Comparison of ENCODE assay signal across 8 mouse cellular contexts in the genomic region with DNA sequence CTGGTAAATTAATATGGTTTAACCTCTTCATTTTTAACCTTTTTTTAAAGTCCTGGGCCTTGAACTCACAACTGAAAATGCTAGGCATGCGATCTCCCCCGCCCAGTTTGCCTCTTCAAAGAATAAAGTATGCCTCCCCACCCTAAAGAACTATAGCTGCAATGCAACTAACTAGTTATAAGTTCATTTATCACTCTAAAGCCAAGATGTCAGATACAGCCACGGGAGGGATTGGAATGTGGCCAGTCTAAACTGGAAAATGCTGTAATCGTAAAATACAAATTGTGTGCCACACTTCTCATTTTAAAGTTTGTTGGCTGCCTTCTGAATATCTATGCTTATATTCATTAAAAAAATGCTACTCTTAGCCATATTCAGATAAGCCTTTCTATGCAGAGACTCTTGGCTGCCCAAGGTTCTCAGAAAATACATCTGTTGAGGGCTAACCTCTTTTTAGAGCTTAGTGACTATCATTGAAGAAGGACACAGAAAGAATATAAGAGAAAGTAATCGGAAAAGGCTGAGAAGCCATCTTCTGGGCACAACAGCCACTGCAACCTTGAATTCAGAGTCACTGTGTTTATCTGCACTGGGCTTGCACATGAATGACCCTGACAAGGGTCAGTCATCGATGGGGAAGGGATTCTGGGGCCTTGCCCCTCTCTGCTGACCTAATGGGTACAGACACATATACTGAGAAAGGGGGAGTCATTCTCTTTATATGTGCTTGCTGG. TPM values are rescaled to one million over a fixed set of nuclear protein-coding genes. Genes with fewer than 3 reads are reported as not detected.
DNase-seq lines count a peak whose midpoint lies in the region; ATAC-seq and TF ChIP-seq lines count a peak whose summit lies in the region.

No protein-coding gene starts in this region.

- TF ChIP-seq CTCF in layer of hippocampus, adult 2 months (conservative IDR thresholded peaks at IDR 0.05), result peak; percentile 40

- WGBS in hindbrain, embryonic 12.5 days, result 53% methylated on average over 6 of the region's 6 CpGs
- WGBS in midbrain, embryonic 14.5 days, result 64% methylated on average over 6 of the region's 6 CpGs

- no peak for DNase-seq in layer of hippocampus, adult 2 months (ENCODE audit: low spot score in 2 of 2)
- DNase-seq in layer of hippocampus, postnatal 36 days, result no peak
- DNase-seq in brain, adult 2 months (ENCODE audit: low read depth, low spot score), result peak; percentile 15
- DNase-seq in midbrain, embryonic 14.5 days, result peak; percentile 30
- DNase-seq in retina, postnatal 1 day, result no peak
- DNase-seq in thymus, postnatal 4 days, result no peak
- no peak for DNase-seq in right cerebral cortex, adult 18-20 months

- peaks cover 25% of the 10 kb centered on the region for H3K36me3 ChIP-seq in hindbrain, embryonic 12.5 days
- peaks cover 25% of the 10 kb centered on the region for H3K36me3 ChIP-seq in midbrain, embryonic 14.5 days (ENCODE audit: control insufficient read depth, insufficient read depth, low read length)

- no peaks in the 10 kb centered on the region for H3K27me3 ChIP-seq in hindbrain, embryonic 12.5 days
- H3K27me3 ChIP-seq in midbrain, embryonic 14.5 days (ENCODE audit: control insufficient read depth, insufficient read depth, low read length), result no peaks in the 10 kb centered on the region

- peak overlapping the region; percentile 99 for H3K27ac ChIP-seq in layer of hippocampus, adult 2 months
- H3K27ac ChIP-seq in hindbrain, embryonic 12.5 days, result peak overlapping the region; percentile 95
- peak overlapping the region; percentile 93 for H3K27ac ChIP-seq in midbrain, embryonic 14.5 days (replicated peaks; ENCODE audit: low read depth, low read length)

- H3K4me1 ChIP-seq in hindbrain, embryonic 12.5 days, result peaks cover 34% of the 10 kb centered on the region
- H3K4me1 ChIP-seq in midbrain, embryonic 14.5 days (ENCODE audit: control insufficient read depth, insufficient read depth, low read length), result peaks cover 34% of the 10 kb centered on the region

- ATAC-seq in hindbrain, embryonic 12.5 days (ENCODE audit: low FRiP score), result no peak
- no peak for ATAC-seq in midbrain, embryonic 14.5 days (ENCODE audit: low FRiP score, low TSS enrichment)

- H3K9me3 ChIP-seq in hindbrain, embryonic 12.5 days (replicated peaks), result no peaks in the 10 kb centered on the region
- H3K9me3 ChIP-seq in midbrain, embryonic 14.5 days (ENCODE audit: control insufficient read depth, low read length), result no peaks in the 10 kb centered on the region

- peak overlapping the region; percentile 89 for H3K4me2 ChIP-seq in hindbrain, embryonic 12.5 days (replicated peaks)
- peak overlapping the region; percentile 93 for H3K4me2 ChIP-seq in midbrain, embryonic 14.5 days (ENCODE audit: low read length)

- peak overlapping the region; percentile 72 for H3K4me3 ChIP-seq in layer of hippocampus, adult 2 months
- peak overlapping the region; percentile 91 for H3K4me3 ChIP-seq in hindbrain, embryonic 12.5 days
- peak overlapping the region; percentile 86 for H3K4me3 ChIP-seq in midbrain, embryonic 14.5 days (replicated peaks; ENCODE audit: low read depth, low read length)

- H3K9ac ChIP-seq in hindbrain, embryonic 12.5 days, result peak overlapping the region; percentile 90
- H3K9ac ChIP-seq in midbrain, embryonic 14.5 days (replicated peaks; ENCODE audit: low read length), result peak overlapping the region; percentile 94

RNA-seq across cellular contexts. Expression of gene Rabggtb, which starts 0.9 kb away (rescaled TPM):
- 10 to 100 TPM; 68.7 to 72.6 TPM for total RNA-seq in layer of hippocampus, adult 2 months (2021)
- 10 to 100 TPM; 72.2 to 78.9 TPM for total RNA-seq in layer of hippocampus, postnatal 36 days (2021)
- 36.5 and 37.4 TPM in 2 replicates for polyA plus RNA-seq in hindbrain, embryonic 12.5 days (2016; fragmentation: Nextera tagmentation; extraction: Ambion mirVana)
- 52.3 and 54.1 TPM in 2 replicates for polyA plus RNA-seq in midbrain, embryonic 14.5 days (2014; fragmentation: Nextera tagmentation; extraction: Ambion mirVana)

RNA-seq across cellular contexts. Expression of gene Msh4, which starts 7.7 kb away (rescaled TPM):
- total RNA-seq in layer of hippocampus, adult 2 months (2021), result under 1 TPM; 0.49 to 0.51 TPM
- total RNA-seq in layer of hippocampus, postnatal 36 days (2021), result under 1 TPM; 0.17 to 0.30 TPM
- 0.06 and 0.17 TPM in 2 replicates for polyA plus RNA-seq in hindbrain, embryonic 12.5 days (2016; fragmentation: Nextera tagmentation; extraction: Ambion mirVana)
- polyA plus RNA-seq in midbrain, embryonic 14.5 days (2014; fragmentation: Nextera tagmentation; extraction: Ambion mirVana), result 0.16 and 0.23 TPM in 2 replicates

RNA-seq across cellular contexts. Expression of gene Acadm, which starts 30.8 kb away (rescaled TPM):
- total RNA-seq in layer of hippocampus, adult 2 months (2021), result 10 to 100 TPM; 41.5 to 53.9 TPM
- total RNA-seq in layer of hippocampus, postnatal 36 days (2021), result 10 to 100 TPM; 53.5 to 54.0 TPM
- polyA plus RNA-seq in hindbrain, embryonic 12.5 days (2016; fragmentation: Nextera tagmentation; extraction: Ambion mirVana), result 61.0 and 68.9 TPM in 2 replicates
- polyA plus RNA-seq in midbrain, embryonic 14.5 days (2014; fragmentation: Nextera tagmentation; extraction: Ambion mirVana), result 46.8 and 52.7 TPM in 2 replicates

RNA-seq across cellular contexts. Expression of gene Slc44a5, which starts 59.6 kb away (rescaled TPM):
- total RNA-seq in layer of hippocampus, adult 2 months (2021), result 10 to 100 TPM; 52.6 to 57.5 TPM
- 10 to 100 TPM; 62.9 to 68.0 TPM for total RNA-seq in layer of hippocampus, postnatal 36 days (2021)
- polyA plus RNA-seq in hindbrain, embryonic 12.5 days (2016; fragmentation: Nextera tagmentation; extraction: Ambion mirVana), result 5.7 and 6.1 TPM in 2 replicates
- 14.3 and 15.5 TPM in 2 replicates for polyA plus RNA-seq in midbrain, embryonic 14.5 days (2014; fragmentation: Nextera tagmentation; extraction: Ambion mirVana)

Comparison
In these comparisons a context has a peak if more than half of its experiments do, and no peak if none do; other contexts are left out.
1. DNase-seq: peak in brain, adult 2 months (single experiment) and midbrain, embryonic 14.5 days (single experiment); none in layer of hippocampus, adult 2 months (0 of 2), layer of hippocampus, postnatal 36 days (0 of 2), retina, postnatal 1 day (single experiment), thymus, postnatal 4 days (single experiment) and right cerebral cortex, adult 18-20 months (single experiment).
2. Peak in every context shown above with its lines, with median percentiles within 50 percentile points of each other: H3K27ac ChIP-seq and H3K4me3 ChIP-seq.